Mouse (Mus musculus): ENCODE data around the gene Afm. TPM values are rescaled to one million over a fixed set of nuclear protein-coding genes. Genes with fewer than 3 reads are reported as not detected.

The Afm gene
- polyA plus RNA-seq, 1 experiment from 2014 or later = not detected

DNA sequence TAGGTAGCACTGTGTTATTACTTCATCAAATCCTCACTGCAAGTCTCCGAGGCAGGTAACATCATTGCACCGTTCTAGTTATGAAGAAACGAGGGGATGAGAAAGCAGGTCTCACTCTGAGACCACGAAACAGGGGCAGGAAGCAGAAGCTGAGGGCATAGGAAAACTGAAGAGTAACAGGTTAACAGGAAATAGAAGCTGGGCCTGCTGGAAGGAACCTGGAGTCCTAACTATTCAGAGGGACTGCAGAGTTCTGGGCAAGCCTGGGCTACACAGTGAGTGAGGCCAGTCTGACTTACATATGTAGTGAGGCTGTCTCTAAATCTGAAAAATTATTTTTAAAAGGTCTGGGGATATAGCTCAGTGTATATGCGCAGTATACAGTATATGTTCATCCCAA lies 69.4 kb downstream of the Afm start:
- no peak overlapping the region for H3K27ac ChIP-seq
- H3K4me1 ChIP-seq = no peaks in the 10 kb centered on the region
- no peak overlapping the region for H3K4me2 ChIP-seq
- H3K27me3 ChIP-seq = no peaks in the 10 kb centered on the region; the same call in 1 of the 2 replicates
- 90% methylated on average over 5 of the region's 5 CpGs for WGBS
- H3K36me3 ChIP-seq = no peaks in the 10 kb centered on the region
- no peak for ATAC-seq (ENCODE audit: insufficient number of reproducible peaks, insufficient read depth, low FRiP score, low TSS enrichment, low read depth)
- H3K9ac ChIP-seq = no peak overlapping the region
- H3K4me3 ChIP-seq = no peak overlapping the region
- no peaks in the 10 kb centered on the region for H3K9me3 ChIP-seq

DNA sequence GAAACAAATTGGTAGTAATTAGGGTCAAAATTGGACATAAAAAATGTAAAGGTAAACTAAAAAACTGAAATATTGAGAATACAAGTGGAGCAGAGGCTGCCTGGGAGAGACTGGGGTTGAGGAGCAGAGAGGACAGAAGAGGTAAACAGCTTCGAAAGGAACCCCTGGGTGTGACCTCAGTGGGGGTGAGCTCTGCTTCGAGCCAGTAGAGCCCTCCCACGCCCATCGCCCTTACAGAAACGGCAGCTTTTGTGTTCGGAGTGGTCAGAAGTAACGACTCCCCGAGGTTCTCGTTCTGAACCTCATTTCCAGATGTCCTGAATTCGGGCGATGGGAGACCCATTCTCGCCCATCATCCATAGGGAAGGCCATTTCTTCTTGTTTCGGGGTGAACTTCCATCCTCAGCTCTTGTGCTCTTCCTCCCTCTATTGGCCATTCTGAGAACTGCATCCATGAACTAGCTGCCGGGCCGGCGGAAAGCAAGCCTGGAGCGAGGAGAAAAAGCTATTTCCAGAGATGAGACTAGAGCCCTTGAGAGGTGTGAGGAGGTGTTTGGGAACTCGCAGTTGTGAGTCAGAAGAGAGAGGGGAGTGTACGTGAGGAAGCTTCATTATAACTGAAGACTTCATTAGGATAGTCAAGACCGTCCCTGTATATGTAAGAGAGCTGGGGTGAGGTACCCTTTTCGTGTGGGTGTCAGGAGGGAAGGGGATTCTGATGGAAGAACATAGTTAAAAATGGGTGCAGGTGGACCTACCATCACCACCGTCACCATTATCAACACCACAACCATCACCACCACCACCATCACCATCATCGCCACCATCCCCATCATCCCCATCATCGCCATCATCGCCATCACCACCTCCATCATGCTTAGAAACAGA lies 70.2 kb downstream of the Afm start:
- peak overlapping the region; percentile 44 for H3K4me3 ChIP-seq
- no peaks in the 10 kb centered on the region; the same call in 1 of the 2 replicates for H3K27me3 ChIP-seq
- H3K9me3 ChIP-seq = no peaks in the 10 kb centered on the region
- H3K27ac ChIP-seq = no peak overlapping the region
- H3K36me3 ChIP-seq = no peaks in the 10 kb centered on the region
- H3K4me2 ChIP-seq = peak overlapping the region; percentile 61
- peak overlapping the region; percentile 67 for H3K9ac ChIP-seq
- ATAC-seq (ENCODE audit: insufficient number of reproducible peaks, insufficient read depth, low FRiP score, low TSS enrichment, low read depth) = no peak
- no peaks in the 10 kb centered on the region for H3K4me1 ChIP-seq
- 22% methylated on average over 25 of the region's 25 CpGs for WGBS

DNA sequence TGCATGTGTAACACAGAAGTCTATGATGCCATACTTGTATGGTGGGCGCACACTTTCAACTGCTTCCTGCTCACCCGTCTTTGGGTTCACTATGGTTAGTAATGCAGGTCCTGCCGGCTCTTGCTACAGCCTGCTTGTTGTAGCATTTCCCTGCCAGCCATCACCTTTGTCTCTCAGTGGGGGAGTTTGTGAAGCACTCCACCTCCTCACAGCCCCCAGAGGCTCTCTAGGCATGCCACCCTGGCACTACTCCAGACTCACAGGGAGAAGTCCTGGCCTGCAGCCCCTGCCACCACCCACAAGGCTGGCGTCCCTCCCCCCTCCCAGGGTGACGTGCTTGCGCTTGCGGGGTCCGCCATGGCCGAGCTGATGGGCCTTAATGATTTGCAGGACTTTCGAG lies 71.9 kb downstream of the Afm start:
- Histone ChIP-seq H3K4me2 (no peak overlapping the region), H3K4me3 (no peak overlapping the region), H3K27me3 (no peaks in the 10 kb centered on the region; the same call in 1 of the 2 replicates), H3K36me3 (no peaks in the 10 kb centered on the region), H3K4me1 (no peaks in the 10 kb centered on the region), H3K9ac (no peak overlapping the region), H3K27ac (no peak overlapping the region), H3K9me3 (no peaks in the 10 kb centered on the region)
- WGBS = 67% methylated on average over 10 of the region's 10 CpGs
- no peak for ATAC-seq (ENCODE audit: insufficient number of reproducible peaks, insufficient read depth, low FRiP score, low TSS enrichment, low read depth)

DNA sequence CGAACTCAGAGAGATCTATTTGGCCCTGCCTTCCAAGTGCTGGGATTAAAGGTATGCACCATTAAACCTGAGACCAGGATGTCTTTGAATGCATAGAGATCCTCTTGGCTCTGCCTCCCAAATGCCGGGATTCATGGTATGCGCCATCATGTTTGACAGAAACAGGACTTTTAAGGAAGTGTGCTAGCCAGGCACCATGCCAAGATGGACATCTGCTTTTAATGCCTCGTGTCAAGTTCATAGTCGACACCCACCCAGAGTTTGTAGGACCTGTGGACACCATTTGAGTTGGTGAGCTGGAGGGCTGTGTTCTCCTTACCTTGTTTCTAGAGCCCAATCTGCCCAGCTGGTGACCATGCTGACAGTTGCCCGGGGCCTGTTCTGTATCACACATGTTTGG lies 73.2 kb downstream of the Afm start:
- Histone ChIP-seq H3K36me3 (no peaks in the 10 kb centered on the region), H3K27me3 (no peaks in the 10 kb centered on the region; the same call in 1 of the 2 replicates), H3K27ac (no peak overlapping the region), H3K9ac (no peak overlapping the region), H3K9me3 (no peaks in the 10 kb centered on the region), H3K4me2 (no peak overlapping the region), H3K4me3 (no peak overlapping the region), H3K4me1 (no peaks in the 10 kb centered on the region)
- ATAC-seq (ENCODE audit: insufficient number of reproducible peaks, insufficient read depth, low FRiP score, low TSS enrichment, low read depth) = no peak
- WGBS = 78% methylated on average over 6 of the region's 6 CpGs

DNA sequence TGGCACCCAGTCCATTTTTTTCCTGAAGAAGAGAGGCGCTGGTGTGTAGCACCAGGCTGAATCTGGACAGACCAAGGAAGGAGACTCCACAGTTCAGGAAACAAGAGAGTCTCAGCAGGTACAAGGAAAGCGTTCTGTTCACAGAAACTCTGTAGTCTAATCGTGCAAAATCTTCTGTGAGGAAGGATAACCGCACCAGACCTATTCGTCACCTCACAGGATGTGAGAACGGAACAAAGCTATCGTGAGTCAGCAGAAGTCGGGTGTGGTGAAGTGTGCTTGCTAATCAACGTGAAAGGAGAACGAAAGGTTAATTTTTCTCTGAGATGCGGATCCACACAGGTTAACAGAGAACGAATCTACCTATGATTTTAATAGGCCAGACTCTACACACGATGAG lies 76.2 kb downstream of the Afm start:
- Histone ChIP-seq H3K9me3 (no peaks in the 10 kb centered on the region), H3K27me3 (no peaks in the 10 kb centered on the region), H3K4me1 (no peaks in the 10 kb centered on the region), H3K9ac (no peak overlapping the region), H3K4me2 (no peak overlapping the region), H3K27ac (no peak overlapping the region), H3K4me3 (no peak overlapping the region), H3K36me3 (no peaks in the 10 kb centered on the region)
- WGBS = 91% methylated on average over 13 of the region's 13 CpGs
- no peak for ATAC-seq (ENCODE audit: insufficient number of reproducible peaks, insufficient read depth, low FRiP score, low TSS enrichment, low read depth)

DNA sequence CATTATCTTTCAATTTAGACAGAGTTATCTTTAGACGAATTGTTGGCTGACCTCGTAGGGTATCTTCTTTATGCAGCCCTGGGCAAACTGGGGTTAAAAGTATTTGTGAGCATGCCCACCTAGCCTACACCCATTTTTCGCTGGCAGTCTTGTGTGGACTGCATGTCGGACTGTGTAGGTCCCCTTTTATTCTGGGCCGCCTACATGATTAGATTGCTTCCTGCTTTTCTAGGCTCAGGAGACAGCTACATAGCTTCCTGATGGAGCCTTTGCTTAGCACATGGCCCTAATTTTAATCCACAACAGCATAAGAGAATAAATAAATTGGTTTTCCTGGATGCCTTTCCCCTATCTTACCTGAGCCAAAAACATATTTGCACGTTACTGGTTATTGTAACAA lies 77.4 kb downstream of the Afm start:
- Histone ChIP-seq H3K4me2 (no peak overlapping the region), H3K4me1 (no peaks in the 10 kb centered on the region), H3K27me3 (no peaks in the 10 kb centered on the region), H3K9ac (no peak overlapping the region), H3K4me3 (no peak overlapping the region), H3K27ac (no peak overlapping the region), H3K36me3 (no peaks in the 10 kb centered on the region), H3K9me3 (no peaks in the 10 kb centered on the region)
- WGBS = 84% methylated on average over 6 of the region's 6 CpGs
- no peak for ATAC-seq (ENCODE audit: insufficient number of reproducible peaks, insufficient read depth, low FRiP score, low TSS enrichment, low read depth)

DNA sequence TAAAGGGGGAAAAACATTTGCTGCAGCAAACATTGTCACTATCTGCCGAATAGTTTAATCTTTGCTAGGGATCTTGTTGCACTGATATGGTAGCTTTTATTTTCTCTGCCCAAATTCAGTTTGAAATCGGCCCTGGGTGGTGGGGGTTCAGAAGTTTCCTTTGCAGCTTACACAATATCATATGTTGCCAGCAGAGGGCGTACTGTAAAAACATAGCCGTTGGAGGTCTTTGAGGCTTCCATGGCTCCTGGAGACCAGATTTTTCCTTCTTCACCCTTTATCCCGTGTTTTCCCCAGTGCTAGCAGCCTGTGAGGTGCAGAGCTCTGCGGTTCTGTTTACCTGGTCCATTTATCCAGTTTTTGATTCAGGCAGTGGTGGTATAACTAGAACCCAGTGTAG lies 82.7 kb downstream of the Afm start:
- H3K4me3 ChIP-seq = no peak overlapping the region
- no peak overlapping the region for H3K4me2 ChIP-seq
- ATAC-seq (ENCODE audit: insufficient number of reproducible peaks, insufficient read depth, low FRiP score, low TSS enrichment, low read depth) = no peak
- WGBS = 13% methylated on average over 6 of the region's 6 CpGs
- no peak overlapping the region for H3K9ac ChIP-seq
- H3K4me1 ChIP-seq = 0 out of 2 replicates have a peak, but pooled peaks cover 4% of the 10 kb centered on the region
- no peaks in the 10 kb centered on the region for H3K36me3 ChIP-seq
- no peaks in the 10 kb centered on the region for H3K9me3 ChIP-seq
- H3K27ac ChIP-seq = no peak overlapping the region
- H3K27me3 ChIP-seq = no peaks in the 10 kb centered on the region

Other genes with a start within 250 kb of the Afm start
- 31.5 and 33.0 TPM in 2 replicates for gene Ankrd17, start 152.4 kb upstream of the Afm start, polyA plus RNA-seq (2015; fragmentation: Nextera tagmentation; extraction: Ambion mirVana)
- gene Gm9958, start 151.7 kb upstream of the Afm start, polyA plus RNA-seq (2015; fragmentation: Nextera tagmentation; extraction: Ambion mirVana) = 8.8 TPM in 2 replicates
- gene Alb, start 58.0 kb upstream of the Afm start, polyA plus RNA-seq (2015; fragmentation: Nextera tagmentation; extraction: Ambion mirVana) = 1.8 and 60.7 TPM in 2 replicates
- 0.84 and 113 TPM in 2 replicates for gene Afp, start 28.2 kb upstream of the Afm start, polyA plus RNA-seq (2015; fragmentation: Nextera tagmentation; extraction: Ambion mirVana)
- not detected in 2 replicates for gene 5830473C10Rik, start 42.2 kb downstream of the Afm start, polyA plus RNA-seq (2015; fragmentation: Nextera tagmentation; extraction: Ambion mirVana)
- gene Rassf6, start 121.7 kb downstream of the Afm start, polyA plus RNA-seq (2015; fragmentation: Nextera tagmentation; extraction: Ambion mirVana) = 1.3 and 1.5 TPM in 2 replicates
- gene Cxcl5, start 240.4 kb downstream of the Afm start, polyA plus RNA-seq (2015; fragmentation: Nextera tagmentation; extraction: Ambion mirVana) = 1.7 and 3.1 TPM in 2 replicates
- gene Ppbp, start 249.6 kb downstream of the Afm start, polyA plus RNA-seq (2015; fragmentation: Nextera tagmentation; extraction: Ambion mirVana) = 8.0 and 10.0 TPM in 2 replicates

All from embryonic facial prominence, embryonic 13.5 days (tissue).